Mouse (Mus musculus) megakaryocyte, embryonic 14.5 days (primary cell): ENCODE measurements around the gene Itpr1.

ENCODE experiments used
- FLI1 ChIP-seq: IDR thresholded peaks from 2 replicates; pipeline ENCODE4 v1.6.1; 2012; ENCODE audit warnings: low read length, inconsistent platforms, mixed read lengths
- GATA1 ChIP-seq: IDR thresholded peaks from 3 replicates; pipeline ENCODE4 v1.6.1; 2012; ENCODE audit warnings: mixed read lengths, low read length, inconsistent platforms, borderline replicate concordance

- TF ChIP-seq GATA1 (no peak), FLI1 (no peak)
These were observed 23.6 kb downstream of the Itpr1 start for GRCm38 (mm10) chr6:108236411-108236921.
